Mouse (Mus musculus) fibroblast of lung, adult 2 months (primary cell): ENCODE results near the gene Calml3.

Experiments used
- DNase-seq: peaks from one replicate; pipeline ENCODE4 v3.0.0-alpha.2; 2011; ENCODE audit warnings: low read depth

Gene Calml3

GRCm38 (mm10) chr13:3779575-3780226, 24.4 kb downstream of the Calml3 start:
- DNase-seq = no peak

- DNase-seq = no peak
Observed at GRCm38 (mm10) chr13:3778591-3779364, 25.3 kb downstream of the Calml3 start.

- no peak for DNase-seq
Observed at GRCm38 (mm10) chr13:3777216-3777912, 26.8 kb downstream of the Calml3 start.

- DNase-seq = no peak
Observed at GRCm38 (mm10) chr13:3776446-3776845, 27.7 kb downstream of the Calml3 start.

GRCm38 (mm10) chr13:3774991-3775390, 29.1 kb downstream of the Calml3 start:
- DNase-seq = no peak

- no peak for DNase-seq
Observed at GRCm38 (mm10) chr13:3774280-3774679, 29.8 kb downstream of the Calml3 start.

GRCm38 (mm10) chr13:3773149-3773688, 30.9 kb downstream of the Calml3 start:
- no peak for DNase-seq

- no peak for DNase-seq
Observed at GRCm38 (mm10) chr13:3771221-3771620, 32.9 kb downstream of the Calml3 start.

GRCm38 (mm10) chr13:3770170-3771024, 33.7 kb downstream of the Calml3 start:
- DNase-seq = no peak

GRCm38 (mm10) chr13:3769531-3769930, 34.6 kb downstream of the Calml3 start:
- DNase-seq = no peak

- no peak for DNase-seq
Observed at GRCm38 (mm10) chr13:3768621-3769020, 35.5 kb downstream of the Calml3 start.

- DNase-seq = no peak
Observed at GRCm38 (mm10) chr13:3767086-3767485, 37.0 kb downstream of the Calml3 start.

GRCm38 (mm10) chr13:3765781-3766180, 38.3 kb downstream of the Calml3 start:
- DNase-seq = no peak

- DNase-seq = no peak
Observed at GRCm38 (mm10) chr13:3761131-3761530, 43.0 kb downstream of the Calml3 start.

GRCm38 (mm10) chr13:3758347-3758746, 45.8 kb downstream of the Calml3 start:
- DNase-seq = no peak

- no peak for DNase-seq
Observed at GRCm38 (mm10) chr13:3753291-3753690, 50.8 kb downstream of the Calml3 start.
